Mouse (Mus musculus) gastrocnemius, postnatal 36 days (tissue): ENCODE measurements around the gene Ints5. TPM values are rescaled to one million over a fixed set of nuclear protein-coding genes. Genes with fewer than 3 reads are reported as not detected.

ENCODE experiments used
- DNase-seq, 2 experiments: peaks; one replicate each; pipeline ENCODE4 v3.0.0; 2022
- intact Hi-C: fragments of 180-260 bp; cut with DNase I; formaldehyde crosslinking; loops from one replicate; pipeline ENCODE4 v1.15.1; 2025
- total RNA-seq, 2 experiments: library from RNA; stranded (reverse); gene quantifications; 2 replicates each; pipeline ENCODE4 v1.2.3; 2021

Ints5 gene
- total RNA-seq, 2 experiments from 2014 or later, result 8.4 to 9.4 TPM

GRCm38 (mm10) chr19:8921741-8922140 is 28.9 kb downstream of the Ints5 start:
- intact Hi-C loops, result no loop called here

GRCm38 (mm10) chr19:8926766-8927165 is 34.0 kb downstream of the Ints5 start:
- intact Hi-C loops, result no loop called here
- no peak for DNase-seq

More at GRCm38 (mm10) chr19:8921741-8922140, 28.9 kb downstream of the Ints5 start:
- DNase-seq, result no peak

GRCm38 (mm10) chr19:8927891-8928525 is 35.2 kb downstream of the Ints5 start:
- intact Hi-C loops, result loop anchor here (2.0 kb wide), 1 partner anchor 55 kb away; no protein-coding TSS in a partner anchor

GRCm38 (mm10) chr19:8928689-8929223 is 36.0 kb downstream of the Ints5 start:
- intact Hi-C loops, result loop anchor here (2.0 kb wide), 1 partner anchor 56 kb away; no protein-coding TSS in a partner anchor
- DNase-seq, result peak in 1 of 2 experiments; percentile 31

More at GRCm38 (mm10) chr19:8927891-8928525, 35.2 kb downstream of the Ints5 start:
- DNase-seq, result no peak

- DNase-seq, result peak; percentile 93 to 96
- intact Hi-C loops, result loop anchor here (2.0 kb wide), 1 partner anchor 57 kb away; no protein-coding TSS in a partner anchor
Observed at GRCm38 (mm10) chr19:8929224-8930088, 36.7 kb downstream of the Ints5 start, which contains the start of the genes Rom1 and Eml3. Gene Rom1 (minus strand): TSS chr19:8929356. Gene Eml3 (plus strand): TSS chr19:8929552.

GRCm38 (mm10) chr19:8930117-8930516 is 37.3 kb downstream of the Ints5 start:
- no peak for DNase-seq
- intact Hi-C loops, result no loop called here

GRCm38 (mm10) chr19:8930771-8931170 is 38.0 kb downstream of the Ints5 start:
- intact Hi-C loops, result no loop called here
- no peak for DNase-seq

GRCm38 (mm10) chr19:8936736-8937135 is 43.9 kb downstream of the Ints5 start:
- no peak for DNase-seq
- intact Hi-C loops, result no loop called here

- no peak for DNase-seq
- intact Hi-C loops, result no loop called here
Observed at GRCm38 (mm10) chr19:8940526-8941133, 47.8 kb downstream of the Ints5 start.

GRCm38 (mm10) chr19:8941136-8941514 is 48.3 kb downstream of the Ints5 start:
- intact Hi-C loops, result no loop called here

GRCm38 (mm10) chr19:8941515-8942217 is 48.9 kb downstream of the Ints5 start, which contains the start of gene Mta2:
Gene Mta2 (plus strand): TSS chr19:8941875.
- peak; percentile 94 for DNase-seq
- intact Hi-C loops, result no loop called here

More at GRCm38 (mm10) chr19:8941136-8941514, 48.3 kb downstream of the Ints5 start:
- no peak for DNase-seq

- no peak for DNase-seq
- intact Hi-C loops, result no loop called here
Observed at GRCm38 (mm10) chr19:8942276-8942964, 49.6 kb downstream of the Ints5 start.

- intact Hi-C loops, result no loop called here
- DNase-seq, result no peak
Observed at GRCm38 (mm10) chr19:8943047-8943446, 50.2 kb downstream of the Ints5 start.

GRCm38 (mm10) chr19:8944062-8944461 is 51.3 kb downstream of the Ints5 start:
- no peak for DNase-seq
- intact Hi-C loops, result no loop called here

- intact Hi-C loops, result no loop called here
- peak; percentile 63 to 72 for DNase-seq
Observed at GRCm38 (mm10) chr19:8944750-8945149, 51.9 kb downstream of the Ints5 start.

GRCm38 (mm10) chr19:8945251-8945650 is 52.4 kb downstream of the Ints5 start:
- intact Hi-C loops, result no loop called here
- DNase-seq, result no peak

GRCm38 (mm10) chr19:8946929-8947328 is 54.1 kb downstream of the Ints5 start:
- intact Hi-C loops, result no loop called here

More at GRCm38 (mm10) chr19:8946929-8947328, 54.1 kb downstream of the Ints5 start:
- DNase-seq, result no peak
